Mouse (Mus musculus): ENCODE results near the gene Ackr2.

DNA sequence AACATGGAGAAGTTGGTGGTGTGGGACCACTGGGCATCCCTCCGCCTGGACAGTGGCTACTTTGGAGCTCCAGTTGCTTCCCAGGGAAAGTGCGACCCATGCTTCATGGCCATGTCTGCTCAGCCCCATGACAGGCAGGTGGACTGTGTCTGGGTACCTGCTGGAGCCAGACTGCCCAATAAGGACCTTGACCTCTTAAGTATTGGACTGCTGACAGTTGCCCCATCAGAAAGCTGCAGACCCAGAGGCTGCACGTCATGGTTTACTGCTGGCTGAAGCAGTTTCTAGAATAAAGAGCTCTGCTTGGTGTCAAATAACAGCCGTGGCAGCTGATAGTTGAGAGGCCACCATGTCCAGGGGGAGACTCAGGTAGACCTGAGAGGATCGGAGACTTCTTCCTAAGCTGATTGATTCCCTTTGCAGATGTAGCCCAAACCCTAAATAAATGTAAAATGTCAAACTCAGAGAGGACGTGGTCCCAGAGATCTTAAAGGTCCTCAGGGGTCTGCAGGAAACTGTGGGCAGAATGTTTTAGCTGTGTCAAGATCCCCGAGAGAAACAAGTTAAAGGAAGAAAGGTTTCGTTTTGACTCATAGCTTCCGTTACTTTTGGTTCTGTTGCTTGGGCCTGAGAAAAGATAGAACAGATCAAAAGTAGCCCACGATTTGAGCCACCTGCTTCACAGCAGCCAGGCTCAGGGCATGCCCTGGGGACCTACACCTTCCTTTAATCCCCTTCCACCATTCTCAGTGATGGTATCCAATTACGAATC is 28.7 kb downstream of the Ackr2 start:
- TF ChIP-seq POLR2A (IDR thresholded peaks at IDR 0.05; ENCODE audit: borderline replicate concordance, extremely low read depth, low read depth, low read length), result no peak
- no peak for TF ChIP-seq CTCF (IDR thresholded peaks at IDR 0.05; ENCODE audit: insufficient read depth, low read length)

Data from lung, adult 2 months (tissue).